Mouse (Mus musculus): ENCODE measurements around the gene Tmem41b. TPM values are rescaled to one million over a fixed set of nuclear protein-coding genes. Genes with fewer than 3 reads are reported as not detected.

Gene Tmem41b
- total RNA-seq, 1 experiment: 154 TPM

GRCm38 (mm10) chr7:109954622-109955401, 31.9 kb downstream of the Tmem41b start:
- Histone ChIP-seq H3K27ac (ENCODE audit: insufficient read depth, low read depth, low read length, poor library complexity, severe bottlenecking) (no peak overlapping the region), H3K36me3 (ENCODE audit: control insufficient read depth, insufficient read depth, low read length, poor library complexity, severe bottlenecking) (no peaks in the 10 kb centered on the region), H3K4me3 (ENCODE audit: insufficient read depth in 1 of 2, low read depth in 1 of 2, low read length in 2 of 2, poor library complexity in 1 of 2, severe bottlenecking in 1 of 2) (no peak overlapping the region), H3K9ac (ENCODE audit: insufficient read depth, low read depth, low read length, poor library complexity, severe bottlenecking) (no peak overlapping the region), H3K4me1 (ENCODE audit: control insufficient read depth in 2 of 2, insufficient read depth in 2 of 2, low read length in 2 of 2, poor library complexity in 1 of 2) (0 out of 4 replicates have a peak, but pooled peaks cover 0 to 2% of the 10 kb centered on the region in 2 experiments), H3K9me3 (ENCODE audit: control insufficient read depth, insufficient read depth, low read depth, low read length) (no peaks in the 10 kb centered on the region)
- in situ Hi-C loops (cut with MboI; ENCODE audit: low sequenced_read_pairs in 2 of 2, unreplicated experiment in 2 of 2): no loop called here
- DNase-seq (ENCODE audit: low read depth, low spot score): no peak
- TF ChIP-seq HCFC1 (IDR thresholded peaks at IDR 0.05; ENCODE audit: borderline replicate concordance, insufficient read depth, low read length): no peak
- TF ChIP-seq ZNF384 (IDR thresholded peaks at IDR 0.05; ENCODE audit: low read depth, low read length): no peak
- no peak for TF ChIP-seq ZC3H11A (IDR thresholded peaks at IDR 0.05; ENCODE audit: borderline replicate concordance, low read depth, low read length)
- no peak for TF ChIP-seq CHD2 (IDR thresholded peaks at IDR 0.05; ENCODE audit: low read depth, low read length)
- no peak for TF ChIP-seq MAFK (IDR thresholded peaks at IDR 0.05; ENCODE audit: insufficient read depth, low read depth, low read length)

- in situ Hi-C loops (cut with MboI; ENCODE audit: low sequenced_read_pairs in 2 of 2, unreplicated experiment in 2 of 2): no loop called here
- TF ChIP-seq ZC3H11A (IDR thresholded peaks at IDR 0.05; ENCODE audit: borderline replicate concordance, low read depth, low read length) (no peak), ZNF384 (IDR thresholded peaks at IDR 0.05; ENCODE audit: low read depth, low read length) (no peak), MAFK (IDR thresholded peaks at IDR 0.05; ENCODE audit: insufficient read depth, low read depth, low read length) (no peak), HCFC1 (IDR thresholded peaks at IDR 0.05; ENCODE audit: borderline replicate concordance, insufficient read depth, low read length) (no peak), CHD2 (IDR thresholded peaks at IDR 0.05; ENCODE audit: low read depth, low read length) (no peak)
- Histone ChIP-seq H3K9ac (ENCODE audit: insufficient read depth, low read depth, low read length, poor library complexity, severe bottlenecking) (no peak overlapping the region), H3K4me3 (ENCODE audit: insufficient read depth in 1 of 2, low read depth in 1 of 2, low read length in 2 of 2, poor library complexity in 1 of 2, severe bottlenecking in 1 of 2) (no peak overlapping the region), H3K36me3 (ENCODE audit: control insufficient read depth, insufficient read depth, low read length, poor library complexity, severe bottlenecking) (no peaks in the 10 kb centered on the region), H3K27ac (ENCODE audit: insufficient read depth, low read depth, low read length, poor library complexity, severe bottlenecking) (no peak overlapping the region), H3K4me1 (ENCODE audit: control insufficient read depth in 2 of 2, insufficient read depth in 2 of 2, low read length in 2 of 2, poor library complexity in 1 of 2) (0 out of 4 replicates have a peak, but pooled peaks cover 0 to 2% of the 10 kb centered on the region in 2 experiments), H3K9me3 (ENCODE audit: control insufficient read depth, insufficient read depth, low read depth, low read length) (no peaks in the 10 kb centered on the region)
- DNase-seq (ENCODE audit: low read depth, low spot score): no peak
Observed at GRCm38 (mm10) chr7:109951297-109951696, 35.4 kb downstream of the Tmem41b start.

GRCm38 (mm10) chr7:109944421-109945034, 42.2 kb downstream of the Tmem41b start:
- H3K9ac ChIP-seq (ENCODE audit: insufficient read depth, low read depth, low read length, poor library complexity, severe bottlenecking): peak overlapping the region; percentile 44; the same call in 1 of the 2 replicates
- H3K36me3 ChIP-seq (ENCODE audit: control insufficient read depth, insufficient read depth, low read length, poor library complexity, severe bottlenecking): no peaks in the 10 kb centered on the region
- peak overlapping the region in 1 of 2 experiments; percentile 10; a peak in 1 of 4 replicates for H3K4me3 ChIP-seq (ENCODE audit: insufficient read depth in 1 of 2, low read depth in 1 of 2, low read length in 2 of 2, poor library complexity in 1 of 2, severe bottlenecking in 1 of 2)
- H3K27ac ChIP-seq (ENCODE audit: insufficient read depth, low read depth, low read length, poor library complexity, severe bottlenecking): peak overlapping the region; percentile 82
- TF ChIP-seq MAFK (IDR thresholded peaks at IDR 0.05; ENCODE audit: insufficient read depth, low read depth, low read length) (peak; percentile 77), CHD2 (IDR thresholded peaks at IDR 0.05; ENCODE audit: low read depth, low read length) (no peak)
- H3K4me1 ChIP-seq (ENCODE audit: control insufficient read depth in 2 of 2, insufficient read depth in 2 of 2, low read length in 2 of 2, poor library complexity in 1 of 2): 0 out of 4 replicates have a peak, but pooled peaks cover 0 to 2% of the 10 kb centered on the region in 2 experiments
- H3K9me3 ChIP-seq (ENCODE audit: control insufficient read depth, insufficient read depth, low read depth, low read length): no peaks in the 10 kb centered on the region
- DNase-seq (ENCODE audit: low read depth, low spot score): peak; percentile 39
- in situ Hi-C loops (cut with MboI; ENCODE audit: low sequenced_read_pairs in 2 of 2, unreplicated experiment in 2 of 2): no loop called here

- Histone ChIP-seq H3K4me1 (ENCODE audit: control insufficient read depth in 2 of 2, insufficient read depth in 2 of 2, low read length in 2 of 2, poor library complexity in 1 of 2) (0 out of 4 replicates have a peak, but pooled peaks cover 0 to 2% of the 10 kb centered on the region in 2 experiments), H3K9ac (ENCODE audit: insufficient read depth, low read depth, low read length, poor library complexity, severe bottlenecking) (no peak overlapping the region), H3K36me3 (ENCODE audit: control insufficient read depth, insufficient read depth, low read length, poor library complexity, severe bottlenecking) (peaks cover 6% of the 10 kb centered on the region; the same call in 1 of the 2 replicates), H3K9me3 (ENCODE audit: control insufficient read depth, insufficient read depth, low read depth, low read length) (no peaks in the 10 kb centered on the region), H3K27ac (ENCODE audit: insufficient read depth, low read depth, low read length, poor library complexity, severe bottlenecking) (no peak overlapping the region), H3K4me3 (ENCODE audit: insufficient read depth in 1 of 2, low read depth in 1 of 2, low read length in 2 of 2, poor library complexity in 1 of 2, severe bottlenecking in 1 of 2) (no peak overlapping the region)
- in situ Hi-C loops (cut with MboI; ENCODE audit: low sequenced_read_pairs in 2 of 2, unreplicated experiment in 2 of 2): no loop called here
- TF ChIP-seq MAFK (IDR thresholded peaks at IDR 0.05; ENCODE audit: insufficient read depth, low read depth, low read length) (no peak), HCFC1 (IDR thresholded peaks at IDR 0.05; ENCODE audit: borderline replicate concordance, insufficient read depth, low read length) (no peak), ZNF384 (IDR thresholded peaks at IDR 0.05; ENCODE audit: low read depth, low read length) (no peak), CHD2 (IDR thresholded peaks at IDR 0.05; ENCODE audit: low read depth, low read length) (no peak), ZC3H11A (IDR thresholded peaks at IDR 0.05; ENCODE audit: borderline replicate concordance, low read depth, low read length) (no peak)
- DNase-seq (ENCODE audit: low read depth, low spot score): no peak
Observed at GRCm38 (mm10) chr7:109929628-109930027, 57.1 kb downstream of the Tmem41b start.
